Mouse (Mus musculus): ENCODE measurements around the gene Cd59b. TPM values are rescaled to one million over a fixed set of nuclear protein-coding genes. Genes with fewer than 3 reads are reported as not detected.
A peak's percentile ranks its signal among the peaks of the same experiment; 100 is the strongest.
"Not testable (repeated sequence)": the region's sequence is repeated elsewhere in the genome, so short reads cannot be mapped to it uniquely, and the experiment has no call there.

Gene Cd59b
- polyA plus RNA-seq, 1 experiment from 2014 or later: 2.3 TPM

DNA sequence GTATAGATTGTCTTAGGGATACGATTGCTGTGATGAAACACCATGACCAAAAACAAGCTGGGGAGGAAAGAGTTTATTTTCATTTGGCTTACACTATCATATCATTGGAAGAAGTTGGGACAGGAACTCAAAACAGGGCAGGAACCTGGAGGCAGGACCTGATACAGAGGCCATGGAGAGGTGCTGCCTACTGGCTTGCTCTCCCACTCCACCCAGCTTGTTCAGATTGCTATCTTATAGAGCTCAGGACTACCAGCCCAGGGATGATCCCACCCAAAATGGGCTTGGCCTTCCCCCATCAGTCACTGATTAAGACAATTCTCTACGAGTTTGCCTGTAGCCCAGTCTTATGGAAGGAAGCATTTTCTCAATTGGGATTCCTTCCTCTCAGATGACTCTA is 5.5 kb upstream of the Cd59b start:
- DNase-seq (ENCODE audit: low spot score): no peak

DNA sequence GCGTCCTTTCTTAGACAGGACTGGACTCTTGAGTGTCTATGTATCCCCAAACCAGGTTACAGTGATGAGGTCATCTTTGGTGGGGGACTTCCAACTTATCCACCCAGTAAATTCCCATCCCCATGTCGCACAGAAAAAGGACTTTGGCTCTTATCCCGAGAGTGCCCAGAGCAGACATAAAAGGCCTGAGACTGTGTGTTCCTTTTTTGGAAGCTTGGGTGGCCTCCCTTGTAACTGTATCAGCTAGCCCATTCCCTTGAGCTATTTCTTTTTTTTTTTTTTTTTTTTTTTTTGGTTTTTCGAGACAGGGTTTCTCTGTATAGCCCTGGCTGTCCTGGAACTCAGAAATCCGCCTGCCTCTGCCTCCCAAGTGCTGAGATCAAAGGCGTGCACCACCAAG is 4.1 kb upstream of the Cd59b start, which contains the start of gene Gm10912:
Gene Gm10912 (plus strand): TSS at position 301 of the 400 bp plus-strand sequence.
- not testable (repeated sequence) for DNase-seq (ENCODE audit: low spot score)

DNA sequence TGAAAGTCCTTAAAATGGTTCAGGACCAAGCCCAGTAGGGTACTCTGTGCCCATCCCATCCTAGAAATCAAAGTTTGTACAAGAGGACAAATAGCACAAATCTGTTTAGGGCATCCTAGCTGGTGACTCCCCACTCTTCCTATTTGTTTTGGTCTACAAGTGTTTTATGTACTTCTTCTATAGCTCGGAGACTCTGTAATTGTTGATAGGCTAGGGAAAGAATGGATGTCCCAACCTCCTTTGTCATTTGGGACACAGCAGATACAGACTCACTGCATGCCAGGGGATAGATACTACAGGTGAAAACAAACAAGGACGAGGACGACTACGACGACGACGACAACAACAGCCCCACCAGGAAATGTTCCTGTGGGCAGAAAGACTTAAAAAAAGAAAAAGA is 1.2 kb upstream of the Cd59b start, which contains the start of gene Gm10799:
Gene Gm10799 (minus strand): TSS at position 101 of the 400 bp plus-strand sequence.
- DNase-seq (ENCODE audit: low spot score): not testable (repeated sequence)

DNA sequence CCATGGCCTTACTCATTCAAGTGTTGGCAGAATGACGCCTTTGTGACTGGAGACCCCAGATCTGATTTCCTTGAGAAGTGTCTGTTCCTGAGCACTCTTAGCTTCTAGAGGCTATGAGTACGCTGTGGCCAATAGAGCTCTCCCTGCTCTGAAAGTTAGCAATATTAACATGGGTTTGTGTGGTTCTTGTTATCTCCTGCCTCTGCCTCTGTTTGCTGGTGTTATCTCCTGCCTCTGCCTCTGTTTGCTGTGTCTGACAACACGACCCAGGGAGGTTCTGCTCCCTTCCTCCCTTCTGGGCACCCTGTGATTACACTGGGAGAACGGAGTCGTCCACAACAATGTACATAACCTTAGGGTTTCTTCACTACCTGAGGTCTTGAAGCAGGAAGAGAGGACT is 8.6 kb downstream of the Cd59b start:
- not testable (repeated sequence) for DNase-seq (ENCODE audit: low spot score)

DNA sequence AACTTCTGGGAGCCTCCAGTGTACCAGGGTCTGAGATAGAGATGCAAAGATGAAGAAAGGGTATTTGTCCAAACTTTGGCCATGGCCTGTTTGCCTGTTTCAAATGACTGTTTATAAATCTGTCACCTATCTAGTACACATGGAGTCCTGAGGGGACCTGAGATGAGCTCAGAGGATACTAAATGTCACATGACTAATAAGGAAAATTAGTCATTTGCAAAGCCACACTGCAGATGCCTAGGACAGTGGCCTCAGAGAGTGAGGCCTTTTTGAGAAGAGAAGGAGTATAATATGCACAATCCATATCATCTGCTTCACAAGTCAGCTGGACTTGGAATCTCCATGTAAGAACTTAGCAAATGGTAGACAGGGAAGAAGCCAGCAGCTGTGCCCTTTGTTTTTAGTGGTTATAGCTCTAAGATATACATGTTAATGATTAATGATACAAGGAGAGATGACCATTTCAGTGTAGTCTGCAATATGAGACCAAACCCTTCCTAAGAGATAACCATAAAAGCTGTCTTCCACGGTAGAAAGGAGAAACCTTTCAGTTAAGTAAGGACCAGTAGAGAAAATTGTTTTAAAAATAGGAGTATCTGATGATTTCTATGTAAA is 11.9 kb downstream of the Cd59b start:
- not testable (repeated sequence) for DNase-seq (ENCODE audit: low spot score)

DNA sequence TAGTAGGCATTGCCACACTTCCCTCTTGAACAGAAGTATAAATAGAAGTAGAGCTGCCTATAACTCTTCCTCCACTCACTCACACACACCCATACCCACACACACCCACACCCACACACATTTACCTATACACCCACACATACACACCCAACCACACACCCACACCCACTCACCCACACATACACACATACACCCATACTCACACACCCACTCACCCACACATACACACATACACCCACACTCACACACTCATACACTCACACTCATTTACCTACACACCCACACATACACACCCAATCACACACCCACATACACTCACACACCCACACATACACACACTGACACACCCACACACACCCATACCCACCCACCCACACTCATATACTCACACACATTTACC is 12.8 kb downstream of the Cd59b start:
- DNase-seq (ENCODE audit: low spot score): no peak

DNA sequence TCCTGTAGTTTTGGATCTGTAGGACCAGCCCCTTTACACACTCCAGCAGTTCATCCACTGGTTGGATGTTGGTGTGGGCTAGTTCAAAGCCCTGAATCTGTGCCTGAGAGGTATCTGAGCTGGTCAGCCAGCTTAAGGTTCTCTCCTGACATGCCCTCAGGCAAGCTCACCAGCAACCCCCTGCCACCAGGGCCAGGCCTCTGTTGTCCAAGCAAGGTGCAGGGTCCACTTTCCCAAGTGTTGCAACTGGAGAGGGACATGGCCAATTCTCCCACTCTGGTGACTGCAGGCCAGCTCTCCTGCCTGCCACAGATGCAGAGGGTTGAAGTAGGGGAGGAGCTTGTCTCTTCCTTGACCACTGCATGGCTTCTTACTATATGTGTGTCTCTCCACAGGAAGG is 14.4 kb downstream of the Cd59b start:
- not testable (repeated sequence) for DNase-seq (ENCODE audit: low spot score)

DNA sequence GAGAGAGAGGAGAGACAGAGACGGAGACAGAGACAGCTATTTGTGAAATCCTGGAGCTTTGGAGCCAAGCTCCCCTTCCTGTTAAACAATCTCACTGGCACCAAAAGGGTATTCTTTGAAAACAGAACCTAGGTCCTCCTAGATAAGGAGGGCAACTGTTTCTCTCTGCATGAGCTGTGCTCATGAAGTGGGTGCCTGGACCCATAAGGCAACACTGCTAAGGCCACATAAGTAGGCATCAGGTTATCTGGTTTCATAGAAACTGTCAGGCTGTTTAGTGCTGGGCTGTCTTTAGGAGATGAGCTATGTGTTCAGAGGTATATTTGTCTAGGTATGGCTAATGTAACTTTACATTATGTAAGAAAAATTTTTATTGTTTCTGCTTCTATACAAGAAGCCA is 17.9 kb downstream of the Cd59b start:
- DNase-seq (ENCODE audit: low spot score): not testable (repeated sequence)

DNA sequence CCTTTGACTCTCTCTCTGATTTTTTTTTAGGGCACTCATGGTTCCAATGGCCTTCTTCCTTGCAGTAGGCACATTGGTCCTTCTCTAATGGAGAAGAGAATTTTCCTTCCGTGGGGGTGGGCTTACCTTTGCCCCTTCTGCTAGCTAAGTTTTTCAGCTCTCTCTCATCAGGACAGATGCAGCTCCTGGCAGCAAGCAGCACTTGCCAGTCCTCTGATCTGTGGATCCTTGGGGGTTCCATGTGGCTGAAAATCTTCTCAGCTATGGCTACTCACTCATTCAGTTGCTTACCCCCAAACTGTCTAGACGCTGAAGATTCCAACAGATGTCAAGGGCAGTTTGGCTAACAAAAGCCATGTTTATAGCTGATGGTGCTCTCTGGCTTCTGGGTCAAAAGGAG is 23.7 kb downstream of the Cd59b start:
- DNase-seq (ENCODE audit: low spot score): no peak

DNA sequence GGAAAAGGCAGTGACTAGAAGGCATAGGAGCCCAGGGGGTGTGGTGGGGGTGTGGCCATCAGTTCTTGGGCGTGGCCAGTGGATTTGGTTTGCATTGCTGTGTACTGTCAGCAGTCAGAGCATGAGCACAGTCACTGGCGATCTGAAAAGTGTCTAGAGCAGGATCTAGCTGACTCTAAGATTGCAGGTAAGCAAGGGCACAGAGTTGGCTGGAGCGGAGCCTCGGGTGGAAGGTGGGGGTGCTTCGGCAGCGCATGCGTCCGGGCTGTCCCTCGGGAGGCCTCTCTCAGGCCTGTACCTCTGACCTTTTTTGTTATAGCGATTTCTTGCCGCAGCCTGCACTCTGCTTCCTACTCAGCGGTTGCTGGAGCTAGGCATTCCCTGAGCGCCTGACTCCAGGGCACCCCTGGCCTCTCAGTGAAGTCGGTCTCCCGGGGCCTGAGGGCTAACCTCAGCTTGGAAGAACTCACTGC is 26.1 kb downstream of the Cd59b start, which contains the start of gene Cd59a:
Gene Cd59a (plus strand): TSS at position 61 of the 473 bp plus-strand sequence.
- peak; percentile 66 for DNase-seq (ENCODE audit: low spot score)

DNA sequence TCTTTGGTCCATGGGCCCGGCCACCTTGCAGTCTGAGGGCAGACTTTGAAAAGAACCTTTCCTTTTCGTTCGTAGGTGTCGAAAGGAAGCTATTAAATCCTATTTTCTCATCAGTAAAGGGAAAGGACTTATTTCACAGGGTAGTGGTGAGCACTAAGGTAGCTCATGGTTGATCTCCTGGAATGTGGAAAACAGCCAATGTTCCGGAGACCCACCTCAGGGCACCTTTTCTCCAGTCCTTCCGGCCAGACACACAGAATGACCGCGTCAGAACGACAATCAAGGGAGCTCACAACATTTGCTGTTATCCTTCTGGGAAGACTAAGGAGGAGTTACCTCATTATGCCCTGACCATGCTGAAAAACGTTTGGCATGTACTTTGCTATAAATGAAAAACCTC is 26.6 kb downstream of the Cd59b start:
- DNase-seq (ENCODE audit: low spot score): no peak

DNA sequence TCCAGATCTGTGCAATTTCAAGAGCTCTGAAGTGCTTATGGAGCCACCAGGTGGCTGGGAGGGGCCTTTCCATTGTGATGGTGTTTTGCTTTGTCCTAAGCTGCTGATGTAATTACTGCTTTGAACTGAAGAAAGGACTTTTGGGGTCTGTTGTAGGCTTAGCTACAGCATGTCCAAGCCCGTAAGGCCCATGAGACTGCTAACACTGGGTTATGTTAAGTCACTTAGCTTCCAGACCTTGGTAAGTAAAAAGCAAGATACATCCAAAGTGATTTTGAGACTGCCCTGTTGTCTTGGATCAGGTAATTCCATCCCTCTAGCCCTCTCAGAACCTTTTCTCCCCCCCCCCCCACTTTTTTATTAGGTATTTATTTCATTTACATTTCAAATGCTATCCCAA is 27.1 kb downstream of the Cd59b start:
- not testable (repeated sequence) for DNase-seq (ENCODE audit: low spot score)

DNA sequence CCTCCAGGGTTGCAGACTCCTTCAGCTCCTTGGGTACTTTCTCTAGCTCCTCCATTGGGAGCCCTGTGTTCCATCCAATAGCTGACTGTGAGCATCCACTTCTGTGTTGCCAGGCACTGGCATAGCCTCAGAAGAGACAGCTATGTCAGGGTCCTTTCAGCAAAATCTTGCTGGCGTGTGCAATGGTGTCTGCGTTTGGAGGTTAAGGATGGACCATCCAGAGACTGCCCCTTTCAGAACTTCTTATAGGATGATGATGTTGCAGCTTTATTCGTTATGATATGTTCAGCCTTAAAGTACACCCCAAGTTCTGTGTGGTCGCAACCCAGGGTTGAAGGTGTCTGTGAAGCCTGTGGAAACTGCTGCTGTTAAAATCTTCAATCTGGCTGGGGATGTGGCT is 27.7 kb downstream of the Cd59b start:
- not testable (repeated sequence) for DNase-seq (ENCODE audit: low spot score)

DNA sequence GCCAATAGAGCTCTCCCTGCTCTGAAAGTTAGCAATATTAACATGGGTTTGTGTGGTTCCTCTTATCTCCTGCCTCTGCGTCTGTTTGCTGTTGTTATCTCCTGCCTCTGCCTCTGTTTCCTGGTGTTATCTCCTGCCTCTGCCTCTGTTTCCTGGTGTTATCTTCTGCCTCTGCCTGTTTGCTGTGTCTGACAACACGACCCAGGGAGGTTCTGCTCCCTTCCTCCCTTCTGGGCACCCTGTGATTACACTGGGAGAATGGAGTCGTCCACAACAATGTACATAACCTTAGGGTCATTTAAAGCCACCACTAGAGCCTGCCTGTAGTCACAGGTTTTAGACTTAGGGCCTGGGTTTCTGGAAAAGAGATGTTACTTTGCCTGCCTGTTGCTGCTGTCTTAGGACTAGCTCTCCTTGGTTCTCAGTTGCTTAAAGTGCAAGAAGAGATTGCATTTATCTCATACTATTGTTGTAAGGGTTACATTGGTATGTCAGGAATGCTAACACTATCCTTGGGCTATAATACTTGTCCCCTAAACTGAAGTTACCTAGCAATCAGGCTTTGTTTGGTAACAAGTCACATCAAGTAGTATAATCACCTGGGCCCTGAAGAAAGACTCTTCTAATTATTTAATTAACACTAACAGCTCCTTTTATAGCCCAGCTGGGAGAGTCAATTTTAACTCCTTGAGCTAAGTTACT is 29.0 kb downstream of the Cd59b start:
- no peak for DNase-seq (ENCODE audit: low spot score)

DNA sequence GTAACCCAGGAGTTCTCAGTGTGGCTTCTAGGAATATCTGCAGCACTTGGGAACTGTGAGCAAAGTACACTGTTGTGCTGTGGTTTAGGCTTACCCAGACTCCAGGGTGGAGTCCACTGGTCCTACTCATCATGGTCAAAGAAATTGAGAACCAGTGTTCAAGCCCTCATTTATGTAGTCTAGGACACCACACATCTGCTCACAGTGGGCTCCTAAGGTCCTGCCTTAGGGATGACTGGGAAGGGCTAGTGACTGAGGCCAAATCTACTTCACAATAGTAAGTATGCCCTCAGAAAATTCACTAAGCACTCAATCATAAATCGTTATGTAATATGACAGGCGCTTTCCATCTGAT is 29.6 kb downstream of the Cd59b start:
- DNase-seq (ENCODE audit: low spot score): no peak

DNA sequence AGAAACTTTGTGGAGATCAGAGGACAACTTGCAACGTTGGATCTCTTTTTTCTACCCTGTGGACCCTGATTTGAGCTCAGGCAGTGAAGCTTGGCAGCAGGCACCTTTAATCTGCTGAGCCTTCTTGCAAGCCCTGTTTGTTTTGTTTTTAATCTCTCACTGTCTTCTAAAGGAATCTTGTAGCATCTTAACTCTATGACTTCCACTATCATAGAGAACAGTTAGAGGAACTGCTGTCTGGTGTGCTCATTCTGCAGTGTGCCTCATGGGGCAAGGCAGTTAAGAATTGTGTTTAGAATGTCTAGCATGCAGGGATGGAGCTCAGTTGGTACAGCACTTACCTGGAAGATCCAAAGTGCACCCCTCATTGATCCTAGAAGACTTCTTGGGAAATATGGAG is 30.3 kb downstream of the Cd59b start:
- DNase-seq (ENCODE audit: low spot score): no peak

DNA sequence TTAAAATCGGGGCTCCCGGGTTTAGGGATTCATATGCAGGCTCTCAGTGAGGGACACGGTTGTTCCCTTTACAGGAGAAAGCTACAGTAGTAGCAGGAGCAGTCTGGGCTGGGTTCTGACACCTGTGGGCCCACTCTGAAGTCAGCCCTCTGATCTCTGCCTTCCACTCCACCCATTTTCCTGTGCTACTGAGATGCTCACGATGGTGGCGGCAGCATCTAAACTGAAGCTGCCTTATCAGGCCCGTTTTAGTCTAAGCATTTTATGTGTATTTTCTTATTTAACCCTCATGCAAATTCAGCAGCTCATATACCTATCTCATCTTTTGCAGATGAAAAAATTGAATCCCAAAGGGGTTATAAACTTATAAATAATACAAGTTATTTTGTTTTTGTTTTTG is 35.2 kb downstream of the Cd59b start:
- DNase-seq (ENCODE audit: low spot score): no peak

DNA sequence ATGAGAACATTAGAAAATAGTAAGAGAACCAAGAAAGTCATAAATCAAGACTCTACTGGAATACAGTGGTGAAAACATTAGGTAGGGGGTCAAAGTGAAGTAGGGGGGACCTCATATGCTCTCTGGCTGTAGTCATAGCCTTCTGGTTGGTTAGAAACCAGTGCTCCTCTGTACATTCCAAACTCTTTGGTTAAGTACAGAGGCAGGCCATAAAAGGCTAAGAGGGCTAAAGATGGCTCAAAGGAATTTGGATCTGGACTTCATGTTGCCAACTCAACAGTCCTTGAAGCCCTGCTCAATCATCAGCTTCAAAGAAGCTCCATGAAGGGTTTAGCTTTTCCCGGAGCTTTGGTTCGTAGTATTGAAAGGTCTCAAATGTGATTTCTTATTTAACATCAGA is 39.4 kb downstream of the Cd59b start:
- DNase-seq (ENCODE audit: low spot score): not testable (repeated sequence)

DNA sequence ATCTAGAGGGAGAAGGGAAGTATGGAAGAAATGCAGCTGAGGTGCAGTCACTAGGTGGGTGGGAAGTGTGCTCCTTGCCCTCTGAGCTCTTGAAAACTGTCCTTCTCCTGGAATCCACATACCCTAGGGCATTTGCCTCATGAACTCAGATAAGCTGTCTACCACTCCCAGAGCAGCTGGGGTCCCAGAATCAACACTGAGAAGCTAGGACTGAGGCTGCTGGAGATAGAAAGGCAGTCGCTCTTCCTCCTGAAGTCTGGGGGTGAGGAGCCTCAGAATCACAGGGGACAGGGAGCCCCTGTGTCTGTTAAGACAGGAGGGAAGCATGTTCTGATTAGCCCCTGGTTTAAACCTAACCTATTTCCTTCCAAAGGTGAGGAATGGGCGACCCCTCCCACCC is 39.9 kb downstream of the Cd59b start:
- no peak for DNase-seq (ENCODE audit: low spot score)

DNA sequence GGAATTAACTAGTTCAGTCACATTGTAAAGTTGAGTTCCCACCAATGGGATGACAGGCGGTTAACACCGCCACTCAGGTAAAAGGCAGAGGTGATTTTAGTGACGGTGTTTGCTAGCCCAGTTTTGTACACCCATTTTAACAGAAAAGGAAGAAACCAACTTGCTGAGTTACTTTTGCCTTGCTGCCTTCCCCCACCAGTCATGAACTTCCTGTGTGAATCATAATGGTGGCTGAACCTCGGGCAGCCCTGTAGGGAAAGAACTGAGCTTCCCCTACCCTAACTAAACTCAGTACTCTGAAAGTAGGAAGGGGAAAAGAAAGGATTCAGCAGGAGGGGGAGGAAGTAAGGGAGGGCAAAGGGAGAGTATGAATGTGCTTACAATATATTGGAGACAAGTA is 40.4 kb downstream of the Cd59b start:
- DNase-seq (ENCODE audit: low spot score): no peak

DNA sequence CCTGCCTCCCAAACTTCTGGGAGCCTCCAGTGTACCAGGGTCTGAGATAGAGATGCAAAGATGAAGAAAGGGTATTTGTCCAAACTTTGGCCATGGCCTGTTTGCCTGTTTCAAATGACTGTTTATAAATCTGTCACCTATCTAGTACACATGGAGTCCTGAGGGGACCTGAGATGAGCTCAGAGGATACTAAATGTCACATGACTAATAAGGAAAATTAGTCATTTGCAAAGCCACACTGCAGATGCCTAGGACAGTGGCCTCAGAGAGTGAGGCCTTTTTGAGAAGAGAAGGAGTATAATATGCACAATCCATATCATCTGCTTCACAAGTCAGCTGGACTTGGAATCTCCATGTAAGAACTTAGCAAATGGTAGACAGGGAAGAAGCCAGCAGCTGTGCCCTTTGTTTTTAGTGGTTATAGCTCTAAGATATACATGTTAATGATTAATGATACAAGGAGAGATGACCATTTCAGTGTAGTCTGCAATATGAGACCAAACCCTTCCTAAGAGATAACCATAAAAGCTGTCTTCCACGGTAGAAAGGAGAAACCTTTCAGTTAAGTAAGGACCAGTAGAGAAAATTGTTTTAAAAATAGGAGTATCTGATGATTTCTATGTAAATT is 41.6 kb downstream of the Cd59b start:
- DNase-seq (ENCODE audit: low spot score): not testable (repeated sequence)

DNA sequence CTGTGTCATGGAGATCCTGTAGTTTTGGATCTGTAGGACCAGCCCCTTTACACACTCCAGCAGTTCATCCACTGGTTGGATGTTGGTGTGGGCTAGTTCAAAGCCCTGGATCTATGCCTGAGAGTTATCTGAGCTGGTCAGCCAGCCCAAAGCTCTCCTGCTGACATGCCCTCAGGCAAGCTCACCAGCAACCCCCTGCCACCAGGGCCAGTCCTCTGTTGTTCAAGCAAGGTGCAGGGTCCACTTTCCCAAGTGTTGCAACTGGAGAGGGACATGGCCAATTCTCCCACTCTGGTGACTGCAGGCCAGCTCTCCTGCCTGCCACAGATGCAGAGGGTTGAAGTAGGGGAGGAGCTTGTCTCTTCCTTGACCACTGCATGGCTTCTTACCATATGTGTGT is 43.9 kb downstream of the Cd59b start:
- not testable (repeated sequence) for DNase-seq (ENCODE audit: low spot score)
